Mouse (Mus musculus): Measurements from ENCODE around the gene Glt1d1. TPM values are rescaled to one million over a fixed set of nuclear protein-coding genes. Genes with fewer than 3 reads are reported as not detected.

The Glt1d1 gene
- total RNA-seq, 1 experiment: 12.3 TPM

GRCm38 (mm10) chr5:127615459-127615858 lies 16.6 kb upstream of the Glt1d1 start:
- peak overlapping the region; percentile 45; the same call in 1 of the 2 replicates for H3K9ac ChIP-seq (ENCODE audit: insufficient read depth, low read depth, low read length, poor library complexity, severe bottlenecking)
- in situ Hi-C loops (cut with MboI; ENCODE audit: low sequenced_read_pairs in 2 of 2, unreplicated experiment in 2 of 2): no loop called here
- DNase-seq (ENCODE audit: low read depth, low spot score): no peak
- peak overlapping the region in 1 of 2 experiments; percentile 81; a peak in 3 of 4 replicates for H3K4me3 ChIP-seq (ENCODE audit: insufficient read depth in 1 of 2, low read depth in 1 of 2, low read length in 2 of 2, poor library complexity in 1 of 2, severe bottlenecking in 1 of 2)
- H3K27ac ChIP-seq (ENCODE audit: insufficient read depth, low read depth, low read length, poor library complexity, severe bottlenecking): no peak overlapping the region
- H3K9me3 ChIP-seq (ENCODE audit: control insufficient read depth, insufficient read depth, low read depth, low read length): no peaks in the 10 kb centered on the region
- peaks cover 5 to 18% of the 10 kb centered on the region in 2 experiments; a peak in 2 of 4 replicates for H3K4me1 ChIP-seq (ENCODE audit: control insufficient read depth in 2 of 2, insufficient read depth in 2 of 2, low read length in 2 of 2, poor library complexity in 1 of 2)
- no peaks in the 10 kb centered on the region for H3K36me3 ChIP-seq (ENCODE audit: control insufficient read depth, insufficient read depth, low read length, poor library complexity, severe bottlenecking)
- no peak for TF ChIP-seq ZC3H11A (IDR thresholded peaks at IDR 0.05; ENCODE audit: borderline replicate concordance, low read depth, low read length)
- TF ChIP-seq CHD2 (IDR thresholded peaks at IDR 0.05; ENCODE audit: low read depth, low read length): no peak
- TF ChIP-seq MAFK (IDR thresholded peaks at IDR 0.05; ENCODE audit: insufficient read depth, low read depth, low read length): no peak
- TF ChIP-seq HCFC1 (IDR thresholded peaks at IDR 0.05; ENCODE audit: borderline replicate concordance, insufficient read depth, low read length): no peak
- no peak for TF ChIP-seq ZNF384 (IDR thresholded peaks at IDR 0.05; ENCODE audit: low read depth, low read length)

GRCm38 (mm10) chr5:127616151-127616550 lies 15.9 kb upstream of the Glt1d1 start:
- Histone ChIP-seq H3K36me3 (ENCODE audit: control insufficient read depth, insufficient read depth, low read length, poor library complexity, severe bottlenecking) (no peaks in the 10 kb centered on the region), H3K9me3 (ENCODE audit: control insufficient read depth, insufficient read depth, low read depth, low read length) (no peaks in the 10 kb centered on the region), H3K9ac (ENCODE audit: insufficient read depth, low read depth, low read length, poor library complexity, severe bottlenecking) (peak overlapping the region; percentile 96), H3K4me1 (ENCODE audit: control insufficient read depth in 2 of 2, insufficient read depth in 2 of 2, low read length in 2 of 2, poor library complexity in 1 of 2) (peaks cover 5 to 24% of the 10 kb centered on the region in 2 experiments; a peak in 2 of 4 replicates), H3K27ac (ENCODE audit: insufficient read depth, low read depth, low read length, poor library complexity, severe bottlenecking) (no peak overlapping the region), H3K4me3 (ENCODE audit: insufficient read depth in 1 of 2, low read depth in 1 of 2, low read length in 2 of 2, poor library complexity in 1 of 2, severe bottlenecking in 1 of 2) (peak overlapping the region; percentile 81 to 91)
- in situ Hi-C loops (cut with MboI; ENCODE audit: low sequenced_read_pairs in 2 of 2, unreplicated experiment in 2 of 2): no loop called here
- no peak for TF ChIP-seq ZC3H11A (IDR thresholded peaks at IDR 0.05; ENCODE audit: borderline replicate concordance, low read depth, low read length)
- no peak for DNase-seq (ENCODE audit: low read depth, low spot score)

GRCm38 (mm10) chr5:127616884-127617635 lies 15.0 kb upstream of the Glt1d1 start:
- peak; percentile 93 for DNase-seq (ENCODE audit: low read depth, low spot score)
- H3K4me3 ChIP-seq (ENCODE audit: insufficient read depth in 1 of 2, low read depth in 1 of 2, low read length in 2 of 2, poor library complexity in 1 of 2, severe bottlenecking in 1 of 2): peak overlapping the region; percentile 81 to 91
- peak overlapping the region; percentile 61; the same call in 1 of the 2 replicates for H3K27ac ChIP-seq (ENCODE audit: insufficient read depth, low read depth, low read length, poor library complexity, severe bottlenecking)
- no peak for TF ChIP-seq ZC3H11A (IDR thresholded peaks at IDR 0.05; ENCODE audit: borderline replicate concordance, low read depth, low read length)
- TF ChIP-seq MAFK (IDR thresholded peaks at IDR 0.05; ENCODE audit: insufficient read depth, low read depth, low read length): no peak
- TF ChIP-seq ZNF384 (IDR thresholded peaks at IDR 0.05; ENCODE audit: low read depth, low read length): peak; percentile 46; the same call in 1 of the 2 replicates
- TF ChIP-seq HCFC1 (IDR thresholded peaks at IDR 0.05; ENCODE audit: borderline replicate concordance, insufficient read depth, low read length): peak; percentile 85
- TF ChIP-seq CHD2 (IDR thresholded peaks at IDR 0.05; ENCODE audit: low read depth, low read length): peak; percentile 97
- in situ Hi-C loops (cut with MboI; ENCODE audit: low sequenced_read_pairs in 2 of 2, unreplicated experiment in 2 of 2): no loop called here
- no peaks in the 10 kb centered on the region for H3K36me3 ChIP-seq (ENCODE audit: control insufficient read depth, insufficient read depth, low read length, poor library complexity, severe bottlenecking)
- H3K4me1 ChIP-seq (ENCODE audit: control insufficient read depth in 2 of 2, insufficient read depth in 2 of 2, low read length in 2 of 2, poor library complexity in 1 of 2): peaks cover 5 to 21% of the 10 kb centered on the region in 2 experiments; a peak in 2 of 4 replicates
- H3K9ac ChIP-seq (ENCODE audit: insufficient read depth, low read depth, low read length, poor library complexity, severe bottlenecking): peak overlapping the region; percentile 96
- H3K9me3 ChIP-seq (ENCODE audit: control insufficient read depth, insufficient read depth, low read depth, low read length): no peaks in the 10 kb centered on the region

- in situ Hi-C loops (cut with MboI; ENCODE audit: low sequenced_read_pairs in 2 of 2, unreplicated experiment in 2 of 2): no loop called here
- H3K27ac ChIP-seq (ENCODE audit: insufficient read depth, low read depth, low read length, poor library complexity, severe bottlenecking): no peak overlapping the region
- no peak overlapping the region for H3K4me3 ChIP-seq (ENCODE audit: insufficient read depth in 1 of 2, low read depth in 1 of 2, low read length in 2 of 2, poor library complexity in 1 of 2, severe bottlenecking in 1 of 2)
- no peak for DNase-seq (ENCODE audit: low read depth, low spot score)
- no peak overlapping the region for H3K9ac ChIP-seq (ENCODE audit: insufficient read depth, low read depth, low read length, poor library complexity, severe bottlenecking)
- no peaks in the 10 kb centered on the region for H3K9me3 ChIP-seq (ENCODE audit: control insufficient read depth, insufficient read depth, low read depth, low read length)
- no peaks in the 10 kb centered on the region for H3K36me3 ChIP-seq (ENCODE audit: control insufficient read depth, insufficient read depth, low read length, poor library complexity, severe bottlenecking)
- peaks cover 5 to 18% of the 10 kb centered on the region in 2 experiments; a peak in 2 of 4 replicates for H3K4me1 ChIP-seq (ENCODE audit: control insufficient read depth in 2 of 2, insufficient read depth in 2 of 2, low read length in 2 of 2, poor library complexity in 1 of 2)
- TF ChIP-seq HCFC1 (IDR thresholded peaks at IDR 0.05; ENCODE audit: borderline replicate concordance, insufficient read depth, low read length) (no peak), ZC3H11A (IDR thresholded peaks at IDR 0.05; ENCODE audit: borderline replicate concordance, low read depth, low read length) (no peak), CHD2 (IDR thresholded peaks at IDR 0.05; ENCODE audit: low read depth, low read length) (no peak)
These were observed 13.2 kb upstream of the Glt1d1 start for GRCm38 (mm10) chr5:127618834-127619233.
